Mouse (Mus musculus) common myeloid progenitor, adult 5-6 weeks (primary cell): ENCODE data around the gene Trib2. TPM values are rescaled to one million over a fixed set of nuclear protein-coding genes. Genes with fewer than 3 reads are reported as not detected.

ENCODE experiments used
- ATAC-seq: replicated peaks from 2 replicates; pipeline ENCODE4 v1.8.0; 2016; ENCODE audit warnings: low read depth, mild to moderate bottlenecking, moderate TSS enrichment, inconsistent platforms; ENCODE audit not compliant: poor library complexity, severe bottlenecking
- total RNA-seq: library from RNA; stranded (forward); fragments of 200-1000, 187-1606 nt; gene quantifications from 2 replicates; pipeline ENCODE4 v1.2.3, GENCODE M21; 2017

The Trib2 gene
- total RNA-seq, 1 experiment from 2014 or later, result 17.9 TPM

DNA sequence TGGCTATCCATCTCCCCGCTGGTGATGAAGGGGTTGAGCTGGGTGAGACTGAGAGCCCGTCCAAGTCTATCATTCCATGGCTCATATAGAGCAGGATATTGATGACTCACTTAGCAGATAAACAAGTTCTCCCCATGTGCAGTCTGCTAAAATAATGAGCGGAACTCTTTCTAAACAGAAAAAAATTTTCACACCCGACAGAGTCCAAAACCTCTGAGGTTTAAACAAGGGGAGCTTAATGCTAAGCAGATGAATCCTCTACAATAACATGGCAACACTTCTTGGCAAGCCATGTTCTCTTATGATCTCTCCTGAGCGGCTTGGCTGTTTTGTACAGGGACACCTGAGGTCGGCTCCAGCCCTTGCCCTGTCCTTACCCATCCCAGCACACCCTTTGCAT, 45.0 kb downstream of the Trib2 start:
- no peak for ATAC-seq

- ATAC-seq, result no peak
These were observed 48.2 kb downstream of the Trib2 start for GRCm38 (mm10) chr12:15768536-15768935.

DNA sequence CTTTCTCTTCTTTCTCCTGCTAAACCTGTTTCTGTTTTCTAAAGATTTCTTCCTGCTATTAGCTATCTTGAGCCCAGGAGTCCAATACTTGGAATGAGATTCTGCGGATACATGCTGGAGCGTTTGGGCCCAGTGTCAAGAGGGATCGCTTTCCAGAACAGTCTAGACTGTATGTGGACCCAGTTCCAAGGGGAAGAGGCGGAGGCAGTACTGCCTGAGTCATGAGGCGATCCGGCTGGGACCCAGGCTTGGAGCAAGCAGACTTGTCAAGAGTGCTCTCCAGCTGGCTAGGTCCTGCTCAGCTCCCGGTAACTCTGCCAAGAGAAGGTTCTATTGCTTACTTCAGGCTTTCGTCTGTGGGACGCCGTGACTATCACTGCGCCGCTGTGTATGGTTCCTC, 50.7 kb downstream of the Trib2 start:
- no peak for ATAC-seq

DNA sequence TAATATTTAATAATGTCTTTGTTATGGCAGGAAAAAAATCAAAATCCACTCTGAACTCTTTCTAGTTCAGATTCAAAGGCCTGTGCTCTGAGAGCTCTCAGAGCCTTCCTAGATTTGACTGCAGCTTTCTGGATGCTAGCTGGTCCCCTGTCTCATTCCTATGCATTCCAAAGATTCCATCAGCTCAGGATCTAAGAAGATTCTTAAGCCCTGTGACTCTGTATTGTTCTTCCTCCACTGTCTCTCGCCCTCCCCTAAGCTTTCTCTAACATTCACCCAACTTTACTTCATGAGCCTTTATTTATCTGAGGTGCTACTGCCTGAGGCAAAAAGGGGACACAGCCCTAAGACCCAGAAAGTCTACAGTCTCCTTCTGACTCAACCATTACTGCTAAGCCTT, 51.5 kb downstream of the Trib2 start:
- ATAC-seq, result no peak

GRCm38 (mm10) chr12:15761453-15762116, 55.1 kb downstream of the Trib2 start:
- ATAC-seq, result no peak

DNA sequence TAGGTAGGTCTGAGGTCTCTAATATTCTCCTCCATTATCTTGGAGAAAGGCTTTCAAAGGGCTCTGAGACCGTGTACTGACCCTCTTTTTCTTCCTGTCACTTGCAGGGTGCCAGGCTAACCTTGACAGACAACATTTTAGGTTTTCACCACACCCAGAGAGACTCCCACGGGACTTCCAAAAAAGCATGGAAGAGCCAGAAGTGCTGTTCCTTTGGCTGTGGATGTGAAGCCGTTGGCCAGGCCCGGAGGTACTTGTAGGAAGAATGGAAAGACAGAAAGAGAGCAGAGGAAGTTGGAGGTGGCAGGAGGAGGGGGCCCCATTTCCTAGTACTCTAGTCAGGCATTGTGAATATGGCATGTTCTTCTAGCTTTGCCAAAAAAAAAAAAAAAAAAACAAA, 56.0 kb downstream of the Trib2 start:
- no peak for ATAC-seq

GRCm38 (mm10) chr12:15758866-15759265, 57.9 kb downstream of the Trib2 start:
- no peak for ATAC-seq

DNA sequence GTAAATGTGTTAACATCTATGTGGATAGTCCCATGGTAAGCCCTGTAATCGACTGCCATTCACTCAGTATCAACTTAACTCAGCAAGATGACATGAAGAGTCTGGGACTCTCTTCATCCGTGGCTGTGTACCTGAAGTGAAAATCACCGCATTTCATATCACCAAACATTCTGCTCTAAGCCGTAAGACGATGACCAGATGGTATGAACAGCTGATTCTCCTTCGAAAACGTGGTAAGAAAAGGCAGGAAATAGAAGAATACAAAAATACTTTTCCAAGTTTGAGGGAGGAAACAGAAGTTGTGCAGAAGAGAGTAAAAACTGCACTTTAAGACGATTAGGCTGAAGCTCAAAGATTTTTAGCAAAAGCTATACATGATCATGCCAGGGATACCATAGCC, 59.4 kb downstream of the Trib2 start:
- ATAC-seq, result no peak

DNA sequence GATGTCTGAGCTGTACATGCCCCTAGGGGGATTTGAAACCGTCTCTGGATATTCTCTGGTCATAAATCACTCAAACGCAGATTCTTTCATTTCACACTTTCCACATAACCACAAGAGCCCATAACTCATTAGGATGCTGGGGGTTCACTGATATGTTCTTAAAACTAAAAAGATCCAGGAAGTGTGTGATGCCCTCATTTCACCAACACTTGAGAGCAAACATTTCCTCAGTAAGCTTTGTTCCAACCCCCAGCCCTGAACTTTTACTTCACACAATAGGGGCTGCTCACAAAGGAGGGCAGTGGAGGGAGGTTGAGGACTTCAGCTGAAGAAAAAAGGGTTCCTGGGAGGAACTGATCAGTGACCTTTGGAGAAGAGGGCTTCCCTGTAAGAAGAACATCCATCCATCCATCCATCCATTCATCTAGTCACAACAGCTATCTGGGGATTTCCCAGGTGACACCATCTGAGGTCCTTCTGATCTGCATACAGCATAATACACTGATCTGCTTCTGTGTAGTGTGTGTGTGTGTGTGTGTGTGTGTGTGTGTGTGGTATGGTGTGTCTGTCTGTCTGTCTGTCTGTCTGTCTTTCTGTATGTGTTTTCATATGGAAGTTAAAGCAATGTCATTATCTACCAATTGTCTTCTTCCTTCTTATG, 61.6 kb downstream of the Trib2 start:
- ATAC-seq, result no peak

- ATAC-seq, result no peak
These were observed 62.1 kb downstream of the Trib2 start for GRCm38 (mm10) chr12:15754602-15755001.

DNA sequence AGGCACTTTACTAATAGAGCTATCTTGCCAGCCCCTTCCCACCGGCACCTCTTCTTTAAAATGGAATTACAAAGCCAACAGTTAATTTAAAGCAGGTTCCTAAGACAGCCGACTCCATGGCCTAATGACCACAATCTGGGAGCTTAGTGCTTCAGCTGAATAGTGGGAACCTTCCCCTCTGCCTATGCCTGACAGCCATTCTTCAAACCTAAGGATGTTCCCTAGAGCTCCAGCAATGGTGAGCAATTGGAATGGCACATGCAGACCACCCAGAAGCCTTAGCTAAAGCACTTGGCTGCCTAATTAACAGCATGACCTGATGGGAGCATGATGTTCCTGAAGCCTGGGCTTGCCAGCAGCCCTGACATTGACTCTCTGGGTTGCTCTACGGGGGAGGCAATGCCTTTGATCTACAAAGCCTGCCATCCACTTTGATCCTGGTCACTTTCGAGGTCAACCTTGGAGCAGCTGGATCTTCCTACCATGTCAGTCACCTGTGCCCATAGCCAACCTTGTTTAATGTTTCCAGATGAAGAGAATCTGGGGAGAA, 67.0 kb downstream of the Trib2 start:
- no peak for ATAC-seq

DNA sequence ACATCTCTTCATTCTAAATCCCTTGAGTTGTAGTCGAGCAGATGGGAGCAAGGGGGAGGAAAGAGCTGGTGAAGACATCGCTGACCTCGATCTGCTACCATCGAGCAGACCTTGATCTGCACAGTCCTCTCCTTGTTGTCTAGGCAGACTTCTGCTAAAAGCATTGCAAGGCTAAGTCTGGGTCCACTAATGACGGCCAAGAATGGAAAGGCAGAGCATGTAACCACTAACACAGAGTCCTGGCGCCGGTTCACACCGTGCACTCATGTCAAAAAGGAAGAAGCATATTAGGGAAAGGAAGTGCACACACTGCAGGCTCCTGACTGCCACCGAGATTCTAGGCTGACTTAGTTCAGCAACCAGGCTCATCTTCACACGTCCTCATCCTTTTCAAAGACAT, 71.0 kb downstream of the Trib2 start:
- no peak for ATAC-seq
